Mouse (Mus musculus): ENCODE measurements around the gene Map7. TPM values are rescaled to one million over a fixed set of nuclear protein-coding genes. Genes with fewer than 3 reads are reported as not detected.
A peak's percentile ranks its signal among the peaks of the same experiment; 100 is the strongest.

Gene Map7
- polyA plus RNA-seq, 1 experiment from 2014 or later: 12.3 TPM

DNA sequence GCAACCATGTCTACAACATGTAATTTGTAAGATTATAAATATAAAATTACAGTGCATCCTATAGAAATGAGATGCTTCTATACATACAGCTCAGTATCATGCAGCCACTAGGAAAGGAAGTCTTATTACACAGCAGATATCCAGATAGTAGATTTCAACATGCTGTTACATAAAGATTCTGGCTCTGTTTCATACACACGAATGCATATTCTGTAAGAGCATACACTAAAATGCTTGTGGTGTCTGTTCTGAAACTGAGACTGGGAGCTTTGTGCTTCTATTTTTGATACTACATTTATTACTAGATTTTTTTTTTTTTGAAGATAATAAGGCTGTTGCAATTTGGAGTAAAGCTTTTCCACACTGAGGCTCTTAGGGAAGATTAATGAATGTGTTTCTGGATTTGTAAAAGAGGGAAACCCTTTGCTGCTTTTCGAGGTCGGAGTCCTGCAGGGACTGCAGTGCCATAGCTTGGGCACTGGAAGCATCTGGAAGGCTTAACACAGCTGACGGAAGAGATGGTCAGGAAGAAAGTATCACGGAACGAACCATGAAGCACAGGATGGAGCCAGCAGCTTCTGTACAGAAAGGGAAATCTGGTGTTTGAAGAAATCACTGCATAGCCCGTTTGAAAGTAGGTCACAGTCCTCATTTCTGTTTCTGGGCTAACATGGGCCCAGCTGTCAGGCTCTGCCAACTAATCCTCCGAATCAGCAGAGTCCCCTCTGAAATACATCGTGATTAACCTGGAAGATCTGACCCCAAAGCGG is 50.9 kb downstream of the Map7 start:
- no peak for ATAC-seq (ENCODE audit: low FRiP score)
- WGBS: 84% methylated on average over 10 of the region's 10 CpGs

GRCm38 (mm10) chr10:20201236-20201635 is 53.0 kb downstream of the Map7 start:
- Histone ChIP-seq H3K4me1 (peaks cover 18% of the 10 kb centered on the region), H3K4me2 (replicated peaks) (no peak overlapping the region), H3K36me3 (no peaks in the 10 kb centered on the region), H3K27me3 (no peaks in the 10 kb centered on the region), H3K9ac (no peak overlapping the region), H3K27ac (no peak overlapping the region), H3K9me3 (replicated peaks) (no peaks in the 10 kb centered on the region), H3K4me3 (no peak overlapping the region)
- WGBS: 8% methylated on average over 3 of the region's 3 CpGs
- ATAC-seq (ENCODE audit: low FRiP score): no peak

More for the DNA sequence above, 50.9 kb downstream of the Map7 start:
- H3K4me2 ChIP-seq (replicated peaks): no peak overlapping the region
- H3K4me3 ChIP-seq: no peak overlapping the region
- no peaks in the 10 kb centered on the region for H3K36me3 ChIP-seq
- H3K9ac ChIP-seq: no peak overlapping the region
- H3K27me3 ChIP-seq: no peaks in the 10 kb centered on the region
- H3K27ac ChIP-seq: no peak overlapping the region
- peaks cover 6% of the 10 kb centered on the region; the same call in 1 of the 2 replicates for H3K4me1 ChIP-seq
- H3K9me3 ChIP-seq (replicated peaks): no peaks in the 10 kb centered on the region

GRCm38 (mm10) chr10:20202171-20202570 is 53.9 kb downstream of the Map7 start:
- Histone ChIP-seq H3K36me3 (no peaks in the 10 kb centered on the region), H3K4me2 (replicated peaks) (no peak overlapping the region), H3K27me3 (no peaks in the 10 kb centered on the region), H3K4me1 (peaks cover 18% of the 10 kb centered on the region), H3K9ac (no peak overlapping the region), H3K9me3 (replicated peaks) (no peaks in the 10 kb centered on the region), H3K27ac (no peak overlapping the region), H3K4me3 (no peak overlapping the region)
- 67% methylated on average over 9 of the region's 9 CpGs for WGBS
- no peak for ATAC-seq (ENCODE audit: low FRiP score)

DNA sequence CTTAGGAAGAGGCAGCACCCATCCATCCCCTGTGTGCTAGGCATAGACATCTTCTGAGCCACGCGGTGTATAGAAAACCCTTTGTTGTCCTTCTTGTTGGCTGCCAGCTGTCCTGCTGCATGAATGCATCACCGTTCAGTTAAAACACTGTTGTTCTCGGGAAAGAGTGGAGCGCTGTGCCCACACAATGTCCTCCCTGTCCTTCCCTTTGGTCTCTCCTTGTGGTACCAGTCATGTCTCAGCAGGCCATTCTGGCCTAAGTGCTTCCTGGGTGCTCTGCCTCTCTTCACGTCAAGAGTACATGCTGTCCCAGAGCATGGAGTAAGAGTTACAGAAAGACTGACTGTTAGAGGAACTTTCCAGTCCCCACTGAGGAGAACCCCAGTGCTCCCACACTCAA is 54.5 kb downstream of the Map7 start:
- peaks cover 18% of the 10 kb centered on the region for H3K4me1 ChIP-seq
- no peaks in the 10 kb centered on the region for H3K36me3 ChIP-seq
- H3K9ac ChIP-seq: no peak overlapping the region
- no peak overlapping the region for H3K4me2 ChIP-seq (replicated peaks)
- ATAC-seq (ENCODE audit: low FRiP score): no peak
- no peak overlapping the region for H3K4me3 ChIP-seq
- no peaks in the 10 kb centered on the region for H3K9me3 ChIP-seq (replicated peaks)
- WGBS: 48% methylated on average over 6 of the region's 6 CpGs
- H3K27me3 ChIP-seq: no peaks in the 10 kb centered on the region
- H3K27ac ChIP-seq: no peak overlapping the region

GRCm38 (mm10) chr10:20203502-20203901 is 55.2 kb downstream of the Map7 start:
- 90% methylated on average over 6 of the region's 6 CpGs for WGBS
- Histone ChIP-seq H3K27me3 (no peaks in the 10 kb centered on the region), H3K4me3 (no peak overlapping the region), H3K36me3 (no peaks in the 10 kb centered on the region), H3K27ac (no peak overlapping the region), H3K4me1 (peaks cover 18% of the 10 kb centered on the region), H3K9ac (no peak overlapping the region), H3K4me2 (replicated peaks) (no peak overlapping the region), H3K9me3 (replicated peaks) (no peaks in the 10 kb centered on the region)
- no peak for ATAC-seq (ENCODE audit: low FRiP score)

- no peak overlapping the region; the same call in 1 of the 2 replicates for H3K27ac ChIP-seq
Measured at GRCm38 (mm10) chr10:20204696-20205431, 56.6 kb downstream of the Map7 start.

GRCm38 (mm10) chr10:20206966-20207365 is 58.7 kb downstream of the Map7 start:
- Histone ChIP-seq H3K9ac (no peak overlapping the region), H3K4me1 (peaks cover 18% of the 10 kb centered on the region), H3K36me3 (no peaks in the 10 kb centered on the region), H3K4me2 (replicated peaks) (no peak overlapping the region), H3K27me3 (no peaks in the 10 kb centered on the region), H3K9me3 (replicated peaks) (no peaks in the 10 kb centered on the region), H3K27ac (no peak overlapping the region), H3K4me3 (no peak overlapping the region)
- WGBS: 77% methylated on average over 7 of the region's 7 CpGs
- no peak for ATAC-seq (ENCODE audit: low FRiP score)

More at GRCm38 (mm10) chr10:20204696-20205431, 56.6 kb downstream of the Map7 start:
- Histone ChIP-seq H3K27me3 (no peaks in the 10 kb centered on the region), H3K4me2 (replicated peaks) (peak overlapping the region; percentile 25; the same call in 1 of the 2 replicates), H3K4me3 (no peak overlapping the region), H3K9me3 (replicated peaks) (no peaks in the 10 kb centered on the region), H3K9ac (no peak overlapping the region), H3K4me1 (peaks cover 18% of the 10 kb centered on the region), H3K36me3 (no peaks in the 10 kb centered on the region)
- 23% methylated on average over 20 of the region's 20 CpGs for WGBS
- peak; percentile 56; the same call in 1 of the 2 replicates for ATAC-seq (ENCODE audit: low FRiP score)

GRCm38 (mm10) chr10:20209609-20210341 is 61.5 kb downstream of the Map7 start:
- no peak for ATAC-seq (ENCODE audit: low FRiP score)
- Histone ChIP-seq H3K4me2 (replicated peaks) (no peak overlapping the region), H3K9me3 (replicated peaks) (no peaks in the 10 kb centered on the region), H3K9ac (no peak overlapping the region), H3K36me3 (no peaks in the 10 kb centered on the region), H3K4me1 (peaks cover 10% of the 10 kb centered on the region), H3K4me3 (no peak overlapping the region), H3K27ac (no peak overlapping the region), H3K27me3 (no peaks in the 10 kb centered on the region)
- WGBS: 88% methylated on average over 5 of the region's 5 CpGs

DNA sequence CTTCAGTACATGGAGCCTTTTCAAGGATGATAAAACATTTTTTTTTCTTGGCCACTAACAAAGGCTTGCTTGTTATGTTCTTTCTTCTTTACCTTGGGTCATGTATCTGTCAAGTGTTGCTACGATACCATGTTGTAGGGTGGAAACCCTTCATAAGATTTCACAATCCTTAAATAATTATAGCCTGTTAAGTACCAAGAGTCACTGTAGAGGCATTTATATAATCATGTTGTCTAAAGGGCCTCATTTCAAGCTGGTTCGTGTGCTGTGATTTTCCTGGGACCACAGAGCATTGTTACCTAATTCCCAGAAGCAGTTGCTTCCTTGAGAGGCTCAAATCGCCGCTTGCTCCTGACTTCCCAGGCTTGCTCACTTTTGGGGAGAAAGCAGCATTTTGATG is 66.1 kb downstream of the Map7 start:
- no peak for ATAC-seq (ENCODE audit: low FRiP score)

GRCm38 (mm10) chr10:20216982-20217381 is 68.7 kb downstream of the Map7 start:
- ATAC-seq (ENCODE audit: low FRiP score): no peak
- no peak overlapping the region for H3K9ac ChIP-seq
- H3K36me3 ChIP-seq: no peaks in the 10 kb centered on the region
- no peak overlapping the region for H3K4me2 ChIP-seq (replicated peaks)
- no peaks in the 10 kb centered on the region for H3K27me3 ChIP-seq
- no peaks in the 10 kb centered on the region for H3K4me1 ChIP-seq
- no peaks in the 10 kb centered on the region for H3K9me3 ChIP-seq (replicated peaks)
- 82% methylated on average over 6 of the region's 6 CpGs for WGBS
- H3K4me3 ChIP-seq: no peak overlapping the region
- no peak overlapping the region for H3K27ac ChIP-seq

More for the DNA sequence above, 66.1 kb downstream of the Map7 start:
- H3K4me1 ChIP-seq: no peaks in the 10 kb centered on the region
- no peak overlapping the region for H3K4me3 ChIP-seq
- H3K36me3 ChIP-seq: no peaks in the 10 kb centered on the region
- WGBS: 84% methylated on average over 4 of the region's 4 CpGs
- no peak overlapping the region for H3K4me2 ChIP-seq (replicated peaks)
- H3K27me3 ChIP-seq: no peaks in the 10 kb centered on the region
- H3K27ac ChIP-seq: no peak overlapping the region
- no peak overlapping the region for H3K9ac ChIP-seq
- H3K9me3 ChIP-seq (replicated peaks): no peaks in the 10 kb centered on the region

DNA sequence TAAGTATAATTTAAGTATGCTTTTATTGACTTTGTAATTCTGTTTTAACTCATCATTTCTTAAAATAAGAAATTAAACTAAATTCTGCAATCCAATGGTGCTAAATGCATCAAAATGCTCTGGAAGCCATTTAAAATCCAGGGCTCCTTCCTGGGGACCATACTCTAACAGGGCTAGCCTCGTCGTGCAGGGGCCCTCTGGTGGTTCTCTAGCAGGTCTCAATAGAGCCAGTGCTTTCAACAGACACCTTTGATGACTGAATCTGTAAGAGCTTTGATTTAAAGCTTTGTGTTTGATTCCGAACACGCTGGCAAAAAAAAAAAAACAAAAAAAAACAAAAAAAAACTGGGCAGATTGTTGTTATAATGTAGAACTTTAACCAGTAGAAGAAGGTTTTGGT is 70.6 kb downstream of the Map7 start:
- Histone ChIP-seq H3K27me3 (no peaks in the 10 kb centered on the region), H3K4me2 (replicated peaks) (no peak overlapping the region), H3K4me1 (no peaks in the 10 kb centered on the region), H3K36me3 (no peaks in the 10 kb centered on the region), H3K9ac (no peak overlapping the region), H3K9me3 (replicated peaks) (no peaks in the 10 kb centered on the region), H3K27ac (no peak overlapping the region), H3K4me3 (no peak overlapping the region)
- no peak for ATAC-seq (ENCODE audit: low FRiP score)
- 84% methylated on average over 4 of the region's 4 CpGs for WGBS

- no peaks in the 10 kb centered on the region for H3K9me3 ChIP-seq (replicated peaks)
- ATAC-seq (ENCODE audit: low FRiP score): no peak
- no peak overlapping the region for H3K9ac ChIP-seq
- no peaks in the 10 kb centered on the region for H3K4me1 ChIP-seq
- H3K4me3 ChIP-seq: no peak overlapping the region
- H3K27me3 ChIP-seq: no peaks in the 10 kb centered on the region
- no peaks in the 10 kb centered on the region for H3K36me3 ChIP-seq
- H3K27ac ChIP-seq: no peak overlapping the region
- 89% methylated on average over 8 of the region's 8 CpGs for WGBS
- H3K4me2 ChIP-seq (replicated peaks): no peak overlapping the region
Measured at GRCm38 (mm10) chr10:20219538-20219937, 71.3 kb downstream of the Map7 start.

All from hindbrain, embryonic 12.5 days (tissue).